Mouse (Mus musculus) lung, embryonic 14.5 days (tissue): ENCODE data around the gene Smtnl2. TPM values are rescaled to one million over a fixed set of nuclear protein-coding genes. Genes with fewer than 3 reads are reported as not detected.

ENCODE experiments used
- ATAC-seq: fragments of 200-750 bp; cut with Nextera tagmentation; 2 replicates; pipeline ENCODE4 v1.8.0; 2017; ENCODE audit warnings: mild to moderate bottlenecking, moderate TSS enrichment, moderate library complexity; ENCODE audit not compliant: insufficient read depth
- DNase-seq: peaks from one replicate; pipeline ENCODE4 v3.0.0-alpha.2; 2015
- H3K27ac ChIP-seq: fragments of 300-500 bp; sonication (generic); 2 replicates; pipeline ENCODE4 v1.5.1; 2014; ENCODE audit warnings: low read depth, mild to moderate bottlenecking, moderate library complexity
- H3K27me3 ChIP-seq: fragments of 300-500 bp; sonication (generic); 2 replicates; pipeline ENCODE4 v1.6.1; 2014; ENCODE audit warnings: low read length, control low read depth; ENCODE audit not compliant: insufficient read depth
- H3K36me3 ChIP-seq: fragments of 300-500 bp; sonication (generic); 2 replicates; pipeline ENCODE4 v1.6.1; 2014; ENCODE audit warnings: control low read depth; ENCODE audit not compliant: insufficient read depth
- H3K4me1 ChIP-seq: fragments of 300-500 bp; sonication (generic); 2 replicates; pipeline ENCODE4 v1.6.1; 2014; ENCODE audit warnings: antibody characterized with exemption, control low read depth; ENCODE audit not compliant: insufficient read depth
- H3K4me2 ChIP-seq: fragments of 300-500 bp; sonication (generic); 2 replicates; pipeline ENCODE4 v1.6.1; 2014; ENCODE audit warnings: mild to moderate bottlenecking
- H3K4me3 ChIP-seq: fragments of 300-500 bp; sonication (generic); 2 replicates; pipeline ENCODE4 v1.5.1; 2014; ENCODE audit warnings: low read depth, low read length
- H3K9ac ChIP-seq: fragments of 300-500 bp; sonication (generic); 2 replicates; pipeline ENCODE4 v1.6.1; 2014
- H3K9me3 ChIP-seq: fragments of 300-500 bp; sonication (generic); 2 replicates; pipeline ENCODE4 v1.6.1; 2016; ENCODE audit warnings: low read depth, low read length, control low read depth
- CTCF ChIP-seq: IDR thresholded peaks from 2 replicates; pipeline ENCODE4 v1.5.1; 2016; ENCODE audit warnings: antibody characterized with exemption, low read depth
- WGBS: fragments of 180-500 bp; shearing (Covaris S2); extraction: QIAGEN DNeasy Blood & Tissue Kit; methylation state at CpG from one replicate; pipeline ENCODE4 v1.1.7; 2014; 5-methylcytosine and 5-hydroxymethylcytosine counted together
- polyA plus RNA-seq: library from polyadenylated mRNA; unstranded; fragments of >200 nt; fragmentation: Nextera tagmentation; extraction: Ambion mirVana; gene quantifications from 2 replicates; pipeline ENCODE4 v1.2.1, GENCODE M21; 2014

Gene Smtnl2
- polyA plus RNA-seq, 1 experiment from 2014 or later: 122 TPM

DNA sequence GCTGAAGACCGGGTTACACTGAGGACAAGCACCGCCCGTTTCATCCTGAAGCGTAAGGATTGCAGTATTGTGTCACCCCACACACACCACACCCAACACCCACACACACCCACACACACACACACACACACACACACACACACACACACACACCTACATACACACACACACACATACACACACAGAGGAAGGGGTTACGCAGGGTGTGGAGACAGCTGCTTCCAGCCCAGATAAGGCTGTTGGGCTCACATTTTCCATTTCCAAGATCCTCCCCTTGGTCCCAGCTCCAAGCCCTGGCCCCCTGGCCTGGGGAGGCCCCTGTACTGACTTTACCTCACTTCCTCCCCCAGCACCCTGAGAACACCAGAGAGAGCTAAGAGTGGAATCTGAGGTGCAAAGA is 5.2 kb upstream of the Smtnl2 start:
- Histone ChIP-seq H3K4me3 (no peak overlapping the region), H3K9ac (no peak overlapping the region), H3K4me1 (no peaks in the 10 kb centered on the region), H3K36me3 (no peaks in the 10 kb centered on the region), H3K4me2 (no peak overlapping the region), H3K27me3 (no peaks in the 10 kb centered on the region), H3K27ac (no peak overlapping the region), H3K9me3 (no peaks in the 10 kb centered on the region)
- ATAC-seq (no peak), DNase-seq (no peak)
- 80% methylated on average over 5 of the region's 5 CpGs for WGBS
- TF ChIP-seq CTCF: no peak

DNA sequence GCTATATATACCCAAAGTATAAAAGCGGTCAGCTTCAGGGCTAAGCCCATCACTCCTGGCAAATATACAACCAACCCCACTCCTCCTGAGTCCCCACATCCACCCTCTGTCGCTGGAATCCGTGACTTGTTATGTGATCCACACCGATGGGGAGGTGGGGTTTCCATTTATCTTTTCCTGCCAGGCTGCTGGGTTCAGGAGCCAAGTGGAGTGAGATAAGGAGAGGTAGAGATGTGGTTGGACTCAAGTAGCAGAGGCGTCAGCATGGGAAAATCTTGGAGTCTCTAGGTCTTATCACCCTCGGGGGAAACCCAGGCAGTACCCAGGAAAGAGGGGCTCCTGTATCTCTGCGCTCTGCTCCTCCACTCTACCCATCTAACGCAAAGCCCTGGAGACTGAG is 3.6 kb upstream of the Smtnl2 start:
- no peak overlapping the region for H3K9ac ChIP-seq
- DNase-seq (no peak), ATAC-seq (no peak)
- no peak overlapping the region for H3K4me2 ChIP-seq
- H3K27me3 ChIP-seq: no peaks in the 10 kb centered on the region
- no peaks in the 10 kb centered on the region for H3K4me1 ChIP-seq
- WGBS: 49% methylated on average over 8 of the region's 8 CpGs
- TF ChIP-seq CTCF: no peak
- H3K9me3 ChIP-seq: no peaks in the 10 kb centered on the region
- no peaks in the 10 kb centered on the region for H3K36me3 ChIP-seq
- H3K27ac ChIP-seq: no peak overlapping the region
- no peak overlapping the region for H3K4me3 ChIP-seq

DNA sequence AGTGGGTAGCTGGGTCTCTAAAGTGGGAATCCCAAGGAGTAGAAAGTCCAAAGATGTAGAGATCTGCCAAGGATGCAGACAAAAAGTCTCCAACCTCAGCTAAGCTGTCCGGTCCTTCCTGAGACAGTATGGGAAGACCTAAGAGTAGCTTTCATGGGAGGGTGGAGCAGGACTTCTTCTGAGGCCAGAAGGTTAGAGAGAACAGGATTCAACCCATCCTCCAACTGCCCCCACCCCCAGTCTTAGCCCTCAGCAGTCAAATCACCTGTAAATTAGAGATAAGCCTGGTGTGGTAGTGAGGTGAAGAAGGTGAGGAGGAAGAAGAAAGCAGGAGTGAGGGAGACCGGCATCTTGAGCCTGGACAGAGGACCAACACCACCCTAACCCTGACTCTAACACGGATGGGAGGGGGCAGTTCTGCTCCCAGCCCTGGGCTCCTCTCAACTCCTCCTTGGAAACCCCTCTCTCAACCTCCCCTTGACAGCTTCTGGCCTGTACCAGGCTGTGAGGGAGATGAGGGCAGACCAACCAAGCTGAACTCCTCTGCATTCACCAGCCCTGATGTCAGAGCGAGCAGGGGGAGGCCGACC is 2.2 kb upstream of the Smtnl2 start:
- Histone ChIP-seq H3K4me2 (no peak overlapping the region), H3K36me3 (no peaks in the 10 kb centered on the region), H3K9me3 (no peaks in the 10 kb centered on the region), H3K9ac (no peak overlapping the region), H3K27me3 (no peaks in the 10 kb centered on the region), H3K27ac (no peak overlapping the region), H3K4me3 (no peak overlapping the region), H3K4me1 (no peaks in the 10 kb centered on the region)
- no peak for ATAC-seq
- no peak for TF ChIP-seq CTCF
- 70% methylated on average over 5 of the region's 5 CpGs for WGBS
- no peak for DNase-seq

DNA sequence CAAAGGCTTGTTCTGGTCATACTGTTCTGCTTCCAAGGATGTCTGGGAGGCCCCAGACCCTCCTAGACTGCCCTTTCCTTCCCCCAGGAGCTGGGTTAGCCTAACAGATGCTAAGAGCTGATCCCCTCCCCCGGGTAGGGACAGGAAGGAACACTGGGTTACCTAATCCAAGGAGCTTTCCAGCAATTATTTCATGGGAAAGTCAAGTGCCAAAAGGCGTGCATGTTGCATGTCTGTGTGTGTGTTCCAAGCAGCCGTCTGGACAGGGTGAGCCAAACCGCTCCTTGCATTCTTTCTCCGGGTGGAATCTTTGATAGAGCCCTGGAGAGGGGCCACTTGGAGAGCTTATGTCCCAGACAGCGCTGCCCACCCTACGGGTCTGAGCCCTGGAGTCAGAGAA is 1.5 kb upstream of the Smtnl2 start:
- Histone ChIP-seq H3K4me2 (no peak overlapping the region), H3K4me1 (peaks cover 6% of the 10 kb centered on the region), H3K9me3 (no peaks in the 10 kb centered on the region), H3K4me3 (no peak overlapping the region), H3K36me3 (no peaks in the 10 kb centered on the region), H3K9ac (no peak overlapping the region), H3K27ac (no peak overlapping the region), H3K27me3 (no peaks in the 10 kb centered on the region)
- no peak for TF ChIP-seq CTCF
- ATAC-seq (no peak), DNase-seq (no peak)
- 53% methylated on average over 7 of the region's 7 CpGs for WGBS

DNA sequence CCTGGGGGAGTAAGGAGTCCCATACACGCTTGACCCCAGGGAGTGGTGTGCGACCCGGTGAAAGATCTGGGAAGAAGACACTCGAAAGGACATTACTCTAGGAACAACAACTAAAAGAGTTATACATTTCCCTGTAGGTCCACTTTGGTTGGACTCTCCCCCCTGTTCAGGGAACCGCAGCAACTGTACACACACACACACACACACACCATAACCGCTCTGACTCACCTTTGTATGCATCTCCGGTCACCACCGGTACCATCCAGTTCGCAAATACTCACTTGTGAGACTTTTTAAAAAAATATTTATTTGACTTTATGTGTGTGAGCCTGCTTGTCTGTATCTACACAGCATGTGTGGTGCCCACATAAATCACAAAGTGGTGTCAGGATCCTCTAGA is 432 bp upstream of the Smtnl2 start:
- TF ChIP-seq CTCF: no peak
- Histone ChIP-seq H3K4me1 (peaks cover 17% of the 10 kb centered on the region), H3K4me2 (peak overlapping the region; percentile 97), H3K27me3 (no peaks in the 10 kb centered on the region), H3K9ac (peak overlapping the region; percentile 14; the same call in 1 of the 2 replicates), H3K36me3 (0 out of 2 replicates have a peak, but pooled peaks cover 1% of the 10 kb centered on the region), H3K27ac (0 out of 2 replicates have a peak overlapping the region, but pooled peaks have one; percentile 92), H3K9me3 (no peaks in the 10 kb centered on the region), H3K4me3 (peak overlapping the region; percentile 94)
- ATAC-seq: peak; percentile 9; the same call in 1 of the 2 replicates
- no peak for DNase-seq
- WGBS: 20% methylated on average over 9 of the region's 9 CpGs

DNA sequence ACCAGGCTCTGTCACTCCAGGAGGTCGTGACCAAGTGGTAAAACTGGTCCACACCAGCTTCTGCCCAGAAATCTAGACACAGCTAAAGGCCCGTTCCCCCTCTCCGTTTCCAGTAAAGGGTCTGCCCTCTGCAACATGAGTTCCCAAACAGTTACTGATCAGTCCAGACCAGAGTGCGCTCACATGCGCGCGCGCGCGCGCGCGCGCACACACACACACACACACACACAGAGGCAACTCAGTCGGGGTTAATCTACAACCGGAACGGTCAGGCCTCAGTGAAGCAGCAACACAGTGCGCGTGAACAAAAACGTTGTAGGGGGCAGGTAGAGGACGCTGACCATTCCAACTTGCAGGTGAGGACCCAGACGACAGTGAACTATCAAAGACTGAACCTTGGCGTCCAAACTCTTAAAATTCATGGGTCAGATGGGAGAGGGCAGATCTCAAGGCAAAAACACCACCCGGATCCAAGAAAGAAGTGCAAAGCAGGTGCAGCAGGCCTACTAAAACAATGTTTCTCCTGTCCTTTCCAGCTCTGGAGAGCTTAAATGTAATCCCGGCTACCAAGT is 906 bp downstream of the Smtnl2 start:
- peak; percentile 63 for DNase-seq
- under 1% methylated on average over 25 of the region's 25 CpGs for WGBS

DNA sequence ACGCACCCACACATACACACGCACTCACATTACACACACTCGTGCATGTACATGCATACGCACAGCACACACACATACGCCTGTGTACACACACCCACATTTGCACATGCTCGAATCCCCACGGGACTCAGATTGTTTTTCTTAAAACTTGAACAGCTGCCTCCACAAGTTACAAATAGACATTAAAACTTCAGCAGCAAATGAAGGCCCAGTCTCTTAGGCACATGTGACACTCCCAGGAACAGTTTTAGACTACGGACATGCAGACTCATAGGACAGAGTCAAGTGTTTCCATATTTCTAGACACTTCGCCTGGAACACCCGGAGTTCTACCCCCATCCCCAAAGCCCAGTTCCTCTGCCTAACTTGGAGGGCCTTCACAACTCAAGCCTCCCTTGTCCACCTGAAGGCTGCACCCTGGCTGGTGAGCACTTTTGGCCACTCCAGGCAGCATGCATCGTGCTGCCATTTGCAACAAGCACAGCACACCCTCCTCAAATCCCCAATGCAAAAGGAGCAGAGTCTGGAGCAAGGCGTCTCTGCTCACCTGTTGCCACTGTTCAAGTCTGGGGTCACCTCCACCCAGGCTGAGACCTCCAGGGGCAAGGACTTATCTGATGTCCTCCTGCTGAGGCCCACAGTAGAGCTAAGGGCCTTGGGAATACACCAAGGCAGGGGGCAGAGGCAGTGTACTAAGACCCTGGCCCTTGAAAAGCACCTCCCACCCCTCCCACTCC is 1.7 kb downstream of the Smtnl2 start:
- H3K9me3 ChIP-seq: no peaks in the 10 kb centered on the region
- 0 out of 2 replicates have a peak, but pooled peaks cover 5% of the 10 kb centered on the region for H3K36me3 ChIP-seq
- ATAC-seq (no peak), DNase-seq (peak; percentile 34)
- H3K27me3 ChIP-seq: no peaks in the 10 kb centered on the region
- 37% methylated on average over 12 of the region's 12 CpGs for WGBS
- peak overlapping the region; percentile 90; the same call in 1 of the 2 replicates for H3K27ac ChIP-seq
- H3K4me3 ChIP-seq: peak overlapping the region; percentile 94
- peaks cover 36% of the 10 kb centered on the region for H3K4me1 ChIP-seq
- H3K9ac ChIP-seq: peak overlapping the region; percentile 87
- peak overlapping the region; percentile 97 for H3K4me2 ChIP-seq
- TF ChIP-seq CTCF: no peak

More for the DNA sequence above, 906 bp downstream of the Smtnl2 start:
- Histone ChIP-seq H3K9me3 (no peaks in the 10 kb centered on the region), H3K9ac (peak overlapping the region; percentile 87), H3K36me3 (0 out of 2 replicates have a peak, but pooled peaks cover 5% of the 10 kb centered on the region), H3K4me1 (peaks cover 30% of the 10 kb centered on the region), H3K4me3 (peak overlapping the region; percentile 94), H3K27me3 (no peaks in the 10 kb centered on the region), H3K4me2 (peak overlapping the region; percentile 97), H3K27ac (peak overlapping the region; percentile 92)
- no peak for TF ChIP-seq CTCF
- 0 out of 2 replicates have a peak, but pooled peaks have one; percentile 18 for ATAC-seq
